Mouse (Mus musculus) thymus, adult 2 months (tissue): ENCODE data around the gene Map3k3. TPM values are rescaled to one million over a fixed set of nuclear protein-coding genes. Genes with fewer than 3 reads are reported as not detected.

ENCODE experiments used
- DNase-seq: peaks from one replicate; pipeline ENCODE4 v3.0.0; 2021
- H3K27ac ChIP-seq: fragments of 200-500 bp; 2 replicates; pipeline ENCODE4 v1.5.1; 2012; ENCODE audit warnings: low read length, control low read depth; ENCODE audit not compliant: control insufficient read depth, insufficient read depth
- H3K27me3 ChIP-seq: fragments of 200-500 bp; 2 replicates; pipeline ENCODE4 v1.6.1; 2012; ENCODE audit warnings: mild to moderate bottlenecking, low read length, moderate library complexity, mixed read lengths; ENCODE audit not compliant: control insufficient read depth, insufficient read depth
- H3K36me3 ChIP-seq: fragments of 200-500 bp; 2 replicates; pipeline ENCODE4 v1.6.1; 2012; ENCODE audit warnings: mild to moderate bottlenecking, low read length, moderate library complexity; ENCODE audit not compliant: control insufficient read depth, insufficient read depth
- H3K4me1 ChIP-seq: fragments of 200-500 bp; replicated peaks from 2 replicates; pipeline ENCODE4 v1.6.1; 2012; ENCODE audit warnings: low read length; ENCODE audit not compliant: control insufficient read depth, insufficient read depth
- H3K4me3 ChIP-seq: fragments of 200-500 bp; 2 replicates; pipeline ENCODE4 v1.5.1; 2012; ENCODE audit warnings: mild to moderate bottlenecking, low read length, control low read depth, moderate library complexity; ENCODE audit not compliant: control insufficient read depth, insufficient read depth
- CTCF ChIP-seq: fragments of 200-500 bp; IDR thresholded peaks from 2 replicates; pipeline ENCODE4 v1.5.1; 2012; ENCODE audit warnings: mild to moderate bottlenecking, control low read depth, low read length, moderate library complexity, borderline replicate concordance; ENCODE audit not compliant: control insufficient read depth, poor library complexity, insufficient read depth; ENCODE audit errors: extremely low read depth
- POLR2A ChIP-seq: fragments of 200-500 bp; IDR thresholded peaks from 2 replicates; pipeline ENCODE4 v1.6.1; 2012; ENCODE audit warnings: mild to moderate bottlenecking, low read length, control low read depth, moderate library complexity; ENCODE audit not compliant: control insufficient read depth, poor library complexity, insufficient read depth; ENCODE audit errors: extremely low read depth
- WGBS: fragments of 180-500 bp; shearing (Covaris S2); methylation state at CpG from one replicate; pipeline ENCODE4 v1.1.7; 2018; 5-methylcytosine and 5-hydroxymethylcytosine counted together
- polyA plus RNA-seq: library from polyadenylated mRNA; depleted of rRNA; stranded (reverse); fragments of >200 nt; gene quantifications from 2 replicates; pipeline ENCODE4 v1.2.3, GENCODE M21; 2012

Gene Map3k3
- polyA plus RNA-seq, 1 experiment: 45.6 TPM

- Histone ChIP-seq H3K4me1 (peaks cover 40% of the 10 kb centered on the region), H3K4me3 (peak overlapping the region; percentile 10), H3K36me3 (peaks cover 40% of the 10 kb centered on the region), H3K27ac (peak overlapping the region; percentile 6; the same call in 1 of the 2 replicates), H3K27me3 (no peaks in the 10 kb centered on the region)
- 84% methylated on average over 7 of the region's 7 CpGs for WGBS
- TF ChIP-seq POLR2A (no peak), CTCF (no peak)
- DNase-seq: no peak
Observed at GRCm38 (mm10) chr11:106157154-106157553, 72.7 kb downstream of the Map3k3 start.

GRCm38 (mm10) chr11:106158081-106158929 is 73.9 kb downstream of the Map3k3 start:
- Histone ChIP-seq H3K27me3 (no peaks in the 10 kb centered on the region), H3K27ac (peak overlapping the region; percentile 97), H3K36me3 (peaks cover 40% of the 10 kb centered on the region), H3K4me3 (peak overlapping the region; percentile 97), H3K4me1 (peaks cover 44% of the 10 kb centered on the region)
- DNase-seq: peak; percentile 75
- WGBS: 26% methylated on average over 14 of the region's 14 CpGs
- no peak for TF ChIP-seq POLR2A
- TF ChIP-seq CTCF: peak; percentile 83

- H3K36me3 ChIP-seq: peaks cover 40% of the 10 kb centered on the region
- no peak for TF ChIP-seq CTCF
- no peak for TF ChIP-seq POLR2A
- WGBS: 3% methylated on average over 9 of the region's 9 CpGs
- H3K4me3 ChIP-seq: peak overlapping the region; percentile 97
- H3K27me3 ChIP-seq: no peaks in the 10 kb centered on the region
- no peak for DNase-seq
- H3K27ac ChIP-seq: peak overlapping the region; percentile 97
- H3K4me1 ChIP-seq: peaks cover 43% of the 10 kb centered on the region
Observed at GRCm38 (mm10) chr11:106158930-106159215, 74.5 kb downstream of the Map3k3 start.

GRCm38 (mm10) chr11:106159216-106159920 is 75.0 kb downstream of the Map3k3 start:
- under 1% methylated on average over 24 of the region's 25 CpGs for WGBS
- no peaks in the 10 kb centered on the region for H3K27me3 ChIP-seq
- H3K4me1 ChIP-seq: peaks cover 40% of the 10 kb centered on the region
- TF ChIP-seq CTCF (no peak), POLR2A (peak; percentile 87)
- H3K27ac ChIP-seq: peak overlapping the region; percentile 99
- H3K36me3 ChIP-seq: peaks cover 39% of the 10 kb centered on the region
- peak overlapping the region; percentile 97 for H3K4me3 ChIP-seq
- DNase-seq: peak; percentile 95

- WGBS: 2% methylated on average over 104 of the region's 106 CpGs
- DNase-seq: peak; percentile 89
- Histone ChIP-seq H3K27ac (peak overlapping the region; percentile 99), H3K27me3 (no peaks in the 10 kb centered on the region), H3K4me1 (peaks cover 47% of the 10 kb centered on the region), H3K36me3 (peaks cover 32% of the 10 kb centered on the region), H3K4me3 (peak overlapping the region; percentile 97)
- TF ChIP-seq CTCF (no peak), POLR2A (peak; percentile 100)
Observed at GRCm38 (mm10) chr11:106159921-106160840, 75.8 kb downstream of the Map3k3 start.
